Mouse (Mus musculus) neural tube, embryonic 12.5 days (tissue): ENCODE measurements around the gene Rnf8. TPM values are rescaled to one million over a fixed set of nuclear protein-coding genes. Genes with fewer than 3 reads are reported as not detected.

Source experiments
- ATAC-seq: fragments of 200-750 bp; cut with Nextera tagmentation; 2 replicates; pipeline ENCODE4 v1.8.0; 2017; ENCODE audit warnings: low read depth, mild to moderate bottlenecking, moderate TSS enrichment, moderate library complexity; ENCODE audit not compliant: low FRiP score
- H3K27ac ChIP-seq: fragments of 300-500 bp; sonication (generic); 2 replicates; pipeline ENCODE4 v1.5.1; 2016
- H3K27me3 ChIP-seq: fragments of 300-500 bp; sonication (generic); replicated peaks from 2 replicates; pipeline ENCODE4 v1.6.1; 2016; ENCODE audit warnings: mild to moderate bottlenecking
- H3K36me3 ChIP-seq: fragments of 300-500 bp; sonication (generic); 2 replicates; pipeline ENCODE4 v1.6.1; 2016; ENCODE audit warnings: mild to moderate bottlenecking
- H3K4me1 ChIP-seq: fragments of 300-500 bp; sonication (generic); 2 replicates; pipeline ENCODE4 v1.6.1; 2016
- H3K4me2 ChIP-seq: fragments of 300-500 bp; sonication (generic); replicated peaks from 2 replicates; pipeline ENCODE4 v1.6.1; 2016; ENCODE audit warnings: mild to moderate bottlenecking
- H3K4me3 ChIP-seq: fragments of 300-500 bp; sonication (generic); 2 replicates; pipeline ENCODE4 v1.5.1; 2016
- H3K9ac ChIP-seq: fragments of 300-500 bp; sonication (generic); 2 replicates; pipeline ENCODE4 v1.6.1; 2016; ENCODE audit warnings: mild to moderate bottlenecking
- H3K9me3 ChIP-seq: fragments of 300-500 bp; sonication (generic); 2 replicates; pipeline ENCODE4 v1.6.1; 2016; ENCODE audit warnings: mild to moderate bottlenecking
- WGBS: fragments of 180-500 bp; shearing (Covaris S2); methylation state at CpG from one replicate; pipeline ENCODE4 v1.1.7; 2016; 5-methylcytosine and 5-hydroxymethylcytosine counted together
- polyA plus RNA-seq: library from polyadenylated mRNA; unstranded; fragments of >200 nt; fragmentation: Nextera tagmentation; extraction: Ambion mirVana; gene quantifications from 2 replicates; pipeline ENCODE4 v1.2.1, GENCODE M21; 2016

Gene Rnf8
- polyA plus RNA-seq, 1 experiment from 2014 or later, result 97.7 TPM

DNA sequence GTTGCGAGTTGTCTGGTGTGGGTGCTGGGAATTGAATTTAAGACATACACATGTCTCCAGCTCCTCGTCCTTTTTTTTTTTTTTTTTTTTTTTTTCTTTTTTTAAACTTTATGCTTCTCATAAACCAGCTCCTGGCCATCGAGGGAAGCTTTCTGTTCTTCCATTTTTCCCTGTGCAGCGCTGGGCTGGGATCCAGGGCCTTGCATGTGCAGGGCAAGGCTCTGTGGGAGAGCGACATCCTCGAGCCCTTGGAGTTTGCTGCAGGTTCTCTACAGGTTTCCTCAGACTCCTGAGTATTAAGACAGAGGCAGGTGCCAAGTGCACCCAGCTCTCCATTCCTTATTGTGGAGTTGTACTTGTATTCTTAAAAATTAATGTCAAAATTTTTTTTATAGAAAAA, 47.6 kb downstream of the Rnf8 start:
- Histone ChIP-seq H3K4me3 (no peak overlapping the region), H3K9ac (no peak overlapping the region), H3K27me3 (no peaks in the 10 kb centered on the region), H3K9me3 (no peaks in the 10 kb centered on the region), H3K27ac (no peak overlapping the region), H3K36me3 (peaks cover 24% of the 10 kb centered on the region), H3K4me2 (no peak overlapping the region), H3K4me1 (peaks cover 12% of the 10 kb centered on the region)
- 94% methylated on average over 6 of the region's 6 CpGs for WGBS
- no peak for ATAC-seq

- no peaks in the 10 kb centered on the region for H3K4me1 ChIP-seq
- no peak overlapping the region for H3K27ac ChIP-seq
- ATAC-seq, result no peak
- H3K36me3 ChIP-seq, result peaks cover 46% of the 10 kb centered on the region
- H3K4me2 ChIP-seq, result no peak overlapping the region
- no peak overlapping the region for H3K4me3 ChIP-seq
- 79% methylated on average over 10 of the region's 10 CpGs for WGBS
- no peaks in the 10 kb centered on the region for H3K9me3 ChIP-seq
- no peaks in the 10 kb centered on the region for H3K27me3 ChIP-seq
- H3K9ac ChIP-seq, result no peak overlapping the region
Observed at GRCm38 (mm10) chr17:29668051-29668986, 53.7 kb downstream of the Rnf8 start.

- ATAC-seq, result no peak
- H3K4me1 ChIP-seq, result no peaks in the 10 kb centered on the region
Observed at GRCm38 (mm10) chr17:29669030-29669429, 54.4 kb downstream of the Rnf8 start.

DNA sequence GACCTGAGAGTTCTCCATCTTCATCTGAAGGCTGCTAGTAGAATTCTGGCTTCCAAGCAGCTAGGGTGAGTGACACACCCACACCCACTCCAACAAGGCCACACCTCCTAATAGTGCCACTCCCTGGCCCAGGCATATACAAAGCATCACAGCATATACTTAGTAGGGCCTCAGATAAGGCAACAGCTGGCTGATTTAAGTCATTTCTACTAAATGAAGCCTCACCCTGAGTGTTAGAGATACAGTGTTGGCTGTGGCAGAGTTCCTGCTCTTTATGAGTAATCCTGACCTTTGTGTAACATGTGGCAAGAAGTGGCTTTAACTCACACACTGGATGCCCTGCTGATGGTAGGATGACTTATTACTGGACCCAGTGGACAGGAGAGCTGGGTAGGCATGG, 55.3 kb downstream of the Rnf8 start:
- no peak for ATAC-seq
- no peak overlapping the region for H3K27ac ChIP-seq
- H3K9me3 ChIP-seq, result no peaks in the 10 kb centered on the region
- H3K4me2 ChIP-seq, result no peak overlapping the region
- no peaks in the 10 kb centered on the region for H3K27me3 ChIP-seq
- H3K9ac ChIP-seq, result no peak overlapping the region
- H3K36me3 ChIP-seq, result peaks cover 50% of the 10 kb centered on the region
- no peak overlapping the region for H3K4me3 ChIP-seq
- H3K4me1 ChIP-seq, result no peaks in the 10 kb centered on the region

More at GRCm38 (mm10) chr17:29669030-29669429, 54.4 kb downstream of the Rnf8 start:
- H3K4me3 ChIP-seq, result no peak overlapping the region
- no peak overlapping the region for H3K27ac ChIP-seq
- no peak overlapping the region for H3K4me2 ChIP-seq
- no peak overlapping the region for H3K9ac ChIP-seq
- peaks cover 50% of the 10 kb centered on the region for H3K36me3 ChIP-seq
- H3K9me3 ChIP-seq, result no peaks in the 10 kb centered on the region
- H3K27me3 ChIP-seq, result no peaks in the 10 kb centered on the region
- 94% methylated on average over 4 of the region's 4 CpGs for WGBS

- H3K4me2 ChIP-seq, result no peak overlapping the region
- no peak overlapping the region for H3K9ac ChIP-seq
- no peak for ATAC-seq
- H3K36me3 ChIP-seq, result peaks cover 58% of the 10 kb centered on the region
- no peaks in the 10 kb centered on the region for H3K9me3 ChIP-seq
- no peak overlapping the region for H3K4me3 ChIP-seq
- H3K27me3 ChIP-seq, result no peaks in the 10 kb centered on the region
- H3K27ac ChIP-seq, result no peak overlapping the region
- H3K4me1 ChIP-seq, result no peaks in the 10 kb centered on the region
- WGBS, result 91% methylated on average over 2 of the region's 2 CpGs
Observed at GRCm38 (mm10) chr17:29671021-29671420, 56.4 kb downstream of the Rnf8 start.

- peaks cover 70% of the 10 kb centered on the region for H3K36me3 ChIP-seq
- H3K9me3 ChIP-seq, result no peaks in the 10 kb centered on the region
- no peak for ATAC-seq
- H3K4me1 ChIP-seq, result no peaks in the 10 kb centered on the region
- WGBS, result 96% methylated on average over 4 of the region's 4 CpGs
- H3K27me3 ChIP-seq, result no peaks in the 10 kb centered on the region
- H3K9ac ChIP-seq, result no peak overlapping the region
- H3K4me3 ChIP-seq, result no peak overlapping the region
- H3K27ac ChIP-seq, result no peak overlapping the region
- H3K4me2 ChIP-seq, result no peak overlapping the region
Observed at GRCm38 (mm10) chr17:29673325-29673724, 58.7 kb downstream of the Rnf8 start.

- Histone ChIP-seq H3K9me3 (no peaks in the 10 kb centered on the region), H3K27ac (no peak overlapping the region), H3K9ac (no peak overlapping the region), H3K4me1 (peaks cover 5% of the 10 kb centered on the region; the same call in 1 of the 2 replicates), H3K4me2 (no peak overlapping the region), H3K4me3 (no peak overlapping the region), H3K27me3 (no peaks in the 10 kb centered on the region), H3K36me3 (peaks cover 93% of the 10 kb centered on the region)
- WGBS, result 92% methylated on average over 8 of the region's 8 CpGs
- no peak for ATAC-seq
Observed at GRCm38 (mm10) chr17:29678526-29678925, 63.9 kb downstream of the Rnf8 start.

DNA sequence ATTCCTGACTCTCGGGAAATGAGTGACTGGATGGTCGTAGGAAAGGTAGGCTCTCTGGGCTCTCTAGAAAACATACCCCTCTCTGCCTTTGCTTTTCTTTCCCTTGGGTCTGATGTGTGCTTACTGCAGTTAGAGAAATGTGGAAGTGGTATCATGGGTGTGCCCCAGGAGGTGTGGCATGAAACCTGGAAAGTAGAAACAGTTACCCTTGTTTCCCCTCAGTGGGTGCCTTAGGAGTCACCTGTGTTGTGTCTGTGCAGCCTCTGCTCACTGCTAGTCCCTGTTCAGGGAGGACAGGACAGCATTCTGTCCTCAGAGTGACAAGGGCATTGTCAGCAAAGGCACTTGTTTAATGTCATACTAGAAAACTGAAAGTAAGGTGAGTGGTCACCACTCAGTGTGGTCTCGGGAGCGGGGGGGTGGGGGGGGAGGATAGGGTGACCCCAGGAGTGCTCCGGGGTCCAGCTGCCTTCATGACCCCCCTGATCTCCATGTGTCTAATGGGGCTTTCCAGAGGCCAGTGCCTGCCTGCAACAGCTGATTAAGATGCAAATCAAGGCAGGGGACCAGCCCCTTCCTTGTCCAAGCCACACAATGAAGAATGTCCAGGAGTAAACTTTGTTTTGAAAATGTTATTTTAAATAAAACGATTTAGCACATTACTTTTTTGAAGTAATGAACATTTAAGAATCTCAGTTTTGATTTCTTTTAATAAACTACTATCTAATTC, 64.6 kb downstream of the Rnf8 start:
- peaks cover 5% of the 10 kb centered on the region; the same call in 1 of the 2 replicates for H3K4me1 ChIP-seq
- no peak overlapping the region for H3K27ac ChIP-seq
- no peaks in the 10 kb centered on the region for H3K9me3 ChIP-seq
- WGBS, result 87% methylated on average over 6 of the region's 6 CpGs
- no peak overlapping the region for H3K4me3 ChIP-seq
- no peak for ATAC-seq
- no peak overlapping the region for H3K4me2 ChIP-seq
- H3K9ac ChIP-seq, result no peak overlapping the region
- H3K27me3 ChIP-seq, result no peaks in the 10 kb centered on the region
- peaks cover 93% of the 10 kb centered on the region for H3K36me3 ChIP-seq

- WGBS, result 72% methylated on average over 2 of the region's 2 CpGs
Observed at GRCm38 (mm10) chr17:29680174-29680573, 65.6 kb downstream of the Rnf8 start.

DNA sequence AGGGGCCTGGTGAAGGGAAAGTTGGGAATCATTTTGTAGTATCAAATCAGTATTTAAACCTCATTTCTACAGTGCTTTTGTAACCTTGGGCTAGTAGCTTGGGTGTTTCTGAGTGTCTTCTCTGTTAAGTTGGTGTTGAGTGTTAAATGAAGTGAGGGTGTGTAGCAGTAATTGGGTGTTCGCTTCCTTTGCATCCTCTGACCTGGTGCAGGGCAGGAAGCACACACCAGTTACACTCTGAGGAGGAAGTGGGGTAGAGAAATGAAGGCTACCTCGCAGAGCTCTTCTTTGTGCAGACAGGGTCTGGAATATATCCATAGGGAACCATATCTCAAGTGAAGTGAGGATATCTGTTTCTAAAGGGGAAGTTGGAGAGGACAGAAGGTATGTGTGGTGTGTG, 66.3 kb downstream of the Rnf8 start:
- 91% methylated on average over 2 of the region's 2 CpGs for WGBS
- no peak for ATAC-seq
- Histone ChIP-seq H3K27me3 (no peaks in the 10 kb centered on the region), H3K36me3 (peaks cover 94% of the 10 kb centered on the region), H3K4me3 (no peak overlapping the region), H3K9ac (no peak overlapping the region), H3K4me1 (peaks cover 5% of the 10 kb centered on the region; the same call in 1 of the 2 replicates), H3K4me2 (no peak overlapping the region), H3K27ac (no peak overlapping the region), H3K9me3 (no peaks in the 10 kb centered on the region)

More at GRCm38 (mm10) chr17:29680174-29680573, 65.6 kb downstream of the Rnf8 start:
- H3K4me3 ChIP-seq, result no peak overlapping the region
- no peak overlapping the region for H3K4me2 ChIP-seq
- no peak overlapping the region for H3K9ac ChIP-seq
- no peaks in the 10 kb centered on the region for H3K9me3 ChIP-seq
- no peak overlapping the region for H3K27ac ChIP-seq
- ATAC-seq, result no peak
- no peaks in the 10 kb centered on the region for H3K27me3 ChIP-seq
- H3K4me1 ChIP-seq, result peaks cover 5% of the 10 kb centered on the region; the same call in 1 of the 2 replicates
- H3K36me3 ChIP-seq, result peaks cover 94% of the 10 kb centered on the region

- H3K4me1 ChIP-seq, result peaks cover 5% of the 10 kb centered on the region; the same call in 1 of the 2 replicates
- no peak for ATAC-seq
- H3K27me3 ChIP-seq, result no peaks in the 10 kb centered on the region
- H3K4me2 ChIP-seq, result no peak overlapping the region
- no peaks in the 10 kb centered on the region for H3K9me3 ChIP-seq
- H3K4me3 ChIP-seq, result no peak overlapping the region
- 95% methylated on average over 9 of the region's 9 CpGs for WGBS
- peaks cover 94% of the 10 kb centered on the region for H3K36me3 ChIP-seq
- H3K27ac ChIP-seq, result no peak overlapping the region
- no peak overlapping the region for H3K9ac ChIP-seq
Observed at GRCm38 (mm10) chr17:29681669-29682068, 67.1 kb downstream of the Rnf8 start.

GRCm38 (mm10) chr17:29682261-29682660, 67.7 kb downstream of the Rnf8 start:
- WGBS, result 75% methylated on average over 7 of the region's 7 CpGs
- H3K36me3 ChIP-seq, result peaks cover 93% of the 10 kb centered on the region
- no peak for ATAC-seq
- peaks cover 5% of the 10 kb centered on the region; the same call in 1 of the 2 replicates for H3K4me1 ChIP-seq
- H3K9me3 ChIP-seq, result no peaks in the 10 kb centered on the region
- H3K4me3 ChIP-seq, result no peak overlapping the region
- no peak overlapping the region for H3K9ac ChIP-seq
- no peak overlapping the region for H3K27ac ChIP-seq
- no peak overlapping the region for H3K4me2 ChIP-seq
- H3K27me3 ChIP-seq, result no peaks in the 10 kb centered on the region
